Mouse (Mus musculus): ENCODE measurements around the gene Hoxa11. TPM values are rescaled to one million over a fixed set of nuclear protein-coding genes. Genes with fewer than 3 reads are reported as not detected.

The Hoxa11 gene
- polyA plus RNA-seq, 1 experiment from 2014 or later: not detected

- Histone ChIP-seq H3K4me3 (replicated peaks; ENCODE audit: low read length) (no peak overlapping the region), H3K4me1 (replicated peaks; ENCODE audit: control insufficient read depth, insufficient read depth, low read length) (no peaks in the 10 kb centered on the region), H3K27ac (no peak overlapping the region), H3K4me2 (replicated peaks) (no peak overlapping the region), H3K27me3 (ENCODE audit: control insufficient read depth, insufficient read depth, low read length) (peaks cover 100% of the 10 kb centered on the region), H3K9me3 (ENCODE audit: control insufficient read depth, low read length) (no peaks in the 10 kb centered on the region), H3K9ac (no peak overlapping the region), H3K36me3 (replicated peaks; ENCODE audit: control insufficient read depth, insufficient read depth) (no peaks in the 10 kb centered on the region)
- ATAC-seq (ENCODE audit: low FRiP score) (no peak), DNase-seq (ENCODE audit: low spot score) (no peak)
- WGBS: 9% methylated on average over 10 of the region's 10 CpGs
Measured at GRCm38 (mm10) chr6:52237346-52238154, 8.1 kb downstream of the Hoxa11 start.

GRCm38 (mm10) chr6:52236806-52237205 is 8.8 kb downstream of the Hoxa11 start:
- DNase-seq (ENCODE audit: low spot score): no peak
- no peak for ATAC-seq (ENCODE audit: low FRiP score)
- H3K36me3 ChIP-seq (replicated peaks; ENCODE audit: control insufficient read depth, insufficient read depth): no peaks in the 10 kb centered on the region
- WGBS: 8% methylated on average over 3 of the region's 3 CpGs
- no peak overlapping the region for H3K4me2 ChIP-seq (replicated peaks)
- H3K9ac ChIP-seq: no peak overlapping the region
- peaks cover 100% of the 10 kb centered on the region for H3K27me3 ChIP-seq (ENCODE audit: control insufficient read depth, insufficient read depth, low read length)
- H3K4me3 ChIP-seq (replicated peaks; ENCODE audit: low read length): no peak overlapping the region
- H3K9me3 ChIP-seq (ENCODE audit: control insufficient read depth, low read length): no peaks in the 10 kb centered on the region
- no peak overlapping the region for H3K27ac ChIP-seq
- H3K4me1 ChIP-seq (replicated peaks; ENCODE audit: control insufficient read depth, insufficient read depth, low read length): no peaks in the 10 kb centered on the region

- DNase-seq (ENCODE audit: low spot score) (no peak), ATAC-seq (ENCODE audit: low FRiP score) (no peak)
- no peaks in the 10 kb centered on the region for H3K36me3 ChIP-seq (replicated peaks; ENCODE audit: control insufficient read depth, insufficient read depth)
- H3K4me3 ChIP-seq (replicated peaks; ENCODE audit: low read length): no peak overlapping the region
- 20% methylated on average over 6 of the region's 6 CpGs for WGBS
- no peak overlapping the region for H3K27ac ChIP-seq
- no peak overlapping the region for H3K9ac ChIP-seq
- H3K9me3 ChIP-seq (ENCODE audit: control insufficient read depth, low read length): no peaks in the 10 kb centered on the region
- no peak overlapping the region for H3K4me2 ChIP-seq (replicated peaks)
- H3K27me3 ChIP-seq (ENCODE audit: control insufficient read depth, insufficient read depth, low read length): peaks cover 98% of the 10 kb centered on the region
- H3K4me1 ChIP-seq (replicated peaks; ENCODE audit: control insufficient read depth, insufficient read depth, low read length): no peaks in the 10 kb centered on the region
Measured at GRCm38 (mm10) chr6:52235866-52236265, 9.7 kb downstream of the Hoxa11 start.

- Histone ChIP-seq H3K4me3 (replicated peaks; ENCODE audit: low read length) (no peak overlapping the region), H3K27me3 (ENCODE audit: control insufficient read depth, insufficient read depth, low read length) (peaks cover 98% of the 10 kb centered on the region), H3K4me2 (replicated peaks) (no peak overlapping the region), H3K4me1 (replicated peaks; ENCODE audit: control insufficient read depth, insufficient read depth, low read length) (no peaks in the 10 kb centered on the region), H3K36me3 (replicated peaks; ENCODE audit: control insufficient read depth, insufficient read depth) (no peaks in the 10 kb centered on the region), H3K27ac (no peak overlapping the region), H3K9me3 (ENCODE audit: control insufficient read depth, low read length) (no peaks in the 10 kb centered on the region), H3K9ac (no peak overlapping the region)
- 26% methylated on average over 9 of the region's 9 CpGs for WGBS
- no peak for DNase-seq (ENCODE audit: low spot score)
- ATAC-seq (ENCODE audit: low FRiP score): no peak
Measured at GRCm38 (mm10) chr6:52235267-52235666, 10.3 kb downstream of the Hoxa11 start.

DNA sequence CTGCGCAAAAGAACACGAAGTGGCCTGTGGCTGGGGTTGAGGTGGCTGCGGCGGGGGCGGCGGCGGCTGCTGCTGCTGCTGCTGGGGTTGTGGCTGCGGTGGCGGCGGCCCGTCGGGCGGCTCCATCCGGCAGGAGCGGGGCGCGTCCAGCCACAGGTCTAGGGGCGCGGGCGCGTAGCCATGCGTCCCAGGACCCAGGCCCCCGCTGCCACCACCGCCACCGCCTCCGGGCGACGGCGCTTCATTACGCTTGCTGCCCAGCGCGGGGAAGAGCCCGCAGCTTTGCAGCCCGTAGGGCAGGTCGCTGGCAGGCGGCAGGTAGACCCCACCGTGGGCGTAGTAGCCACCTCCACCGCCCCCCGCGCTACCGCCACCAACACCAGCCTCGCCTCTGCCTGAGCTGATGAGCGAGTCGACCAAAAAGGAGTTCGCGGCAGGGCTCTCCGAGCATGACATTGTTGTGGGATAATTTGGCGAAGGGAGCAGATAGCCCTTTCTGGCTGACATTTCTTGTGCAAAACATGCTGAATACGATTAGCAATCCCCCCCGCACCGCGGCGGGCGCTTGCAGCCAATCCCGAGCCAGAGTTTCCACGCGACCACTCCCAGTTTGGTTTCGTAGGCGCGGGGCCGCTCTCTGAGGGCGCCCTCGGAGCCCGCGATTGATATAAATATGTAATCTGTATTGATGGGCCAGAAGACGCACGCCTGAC is 11.0 kb downstream of the Hoxa11 start:
- no peak overlapping the region for H3K4me2 ChIP-seq (replicated peaks)
- no peaks in the 10 kb centered on the region for H3K9me3 ChIP-seq (ENCODE audit: control insufficient read depth, low read length)
- 1% methylated on average over 61 of the region's 68 CpGs for WGBS
- no peaks in the 10 kb centered on the region for H3K4me1 ChIP-seq (replicated peaks; ENCODE audit: control insufficient read depth, insufficient read depth, low read length)
- peaks cover 98% of the 10 kb centered on the region for H3K27me3 ChIP-seq (ENCODE audit: control insufficient read depth, insufficient read depth, low read length)
- H3K9ac ChIP-seq: no peak overlapping the region
- no peak overlapping the region for H3K27ac ChIP-seq
- DNase-seq (ENCODE audit: low spot score) (no peak), ATAC-seq (ENCODE audit: low FRiP score) (no peak)
- H3K36me3 ChIP-seq (replicated peaks; ENCODE audit: control insufficient read depth, insufficient read depth): no peaks in the 10 kb centered on the region
- H3K4me3 ChIP-seq (replicated peaks; ENCODE audit: low read length): no peak overlapping the region

DNA sequence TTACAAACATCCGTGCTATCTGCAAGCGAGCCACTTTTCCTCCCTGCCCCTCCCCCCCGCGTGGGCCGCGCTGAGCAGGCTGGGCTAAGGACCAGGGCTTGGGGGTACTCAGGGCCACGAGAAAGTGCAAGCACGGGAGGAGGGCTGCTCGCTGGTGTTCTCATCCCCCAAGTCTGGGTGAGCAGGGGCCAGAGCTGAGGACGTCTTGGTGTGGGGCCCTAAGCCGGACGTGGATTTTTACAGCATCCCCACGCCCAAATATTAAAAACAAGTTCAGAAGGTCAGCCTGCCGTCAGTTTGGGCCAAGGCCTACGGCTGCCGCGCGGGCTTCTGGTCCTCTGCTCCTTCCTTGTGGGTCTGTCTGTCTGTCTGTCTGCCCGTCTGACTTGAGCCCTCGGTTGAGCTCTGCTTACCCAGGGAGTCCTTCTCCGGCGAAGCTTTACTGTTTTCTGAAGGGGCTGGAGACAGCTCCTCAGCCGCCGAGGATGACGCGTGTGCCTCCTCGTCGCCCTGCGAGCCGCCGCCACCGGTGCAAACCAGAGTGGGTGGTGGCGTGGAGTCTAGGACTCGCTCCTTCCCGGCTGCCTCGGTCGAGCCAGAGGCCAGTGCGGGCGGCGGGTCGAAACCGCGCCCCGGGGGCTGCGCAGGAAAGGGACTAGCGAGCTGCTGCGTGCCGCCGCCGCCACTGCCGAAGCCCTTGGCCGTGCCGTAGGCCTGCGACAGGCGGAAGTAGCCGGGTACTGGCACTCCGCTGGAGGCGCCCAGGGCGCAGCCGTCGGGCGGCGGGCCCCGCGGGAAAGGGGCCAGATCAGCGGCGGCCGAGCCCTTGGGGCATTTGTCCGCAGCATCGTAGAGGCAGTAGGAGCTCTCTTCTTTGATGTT is 11.8 kb downstream of the Hoxa11 start:
- no peak overlapping the region for H3K4me3 ChIP-seq (replicated peaks; ENCODE audit: low read length)
- no peak overlapping the region for H3K9ac ChIP-seq
- peaks cover 98% of the 10 kb centered on the region for H3K27me3 ChIP-seq (ENCODE audit: control insufficient read depth, insufficient read depth, low read length)

DNA sequence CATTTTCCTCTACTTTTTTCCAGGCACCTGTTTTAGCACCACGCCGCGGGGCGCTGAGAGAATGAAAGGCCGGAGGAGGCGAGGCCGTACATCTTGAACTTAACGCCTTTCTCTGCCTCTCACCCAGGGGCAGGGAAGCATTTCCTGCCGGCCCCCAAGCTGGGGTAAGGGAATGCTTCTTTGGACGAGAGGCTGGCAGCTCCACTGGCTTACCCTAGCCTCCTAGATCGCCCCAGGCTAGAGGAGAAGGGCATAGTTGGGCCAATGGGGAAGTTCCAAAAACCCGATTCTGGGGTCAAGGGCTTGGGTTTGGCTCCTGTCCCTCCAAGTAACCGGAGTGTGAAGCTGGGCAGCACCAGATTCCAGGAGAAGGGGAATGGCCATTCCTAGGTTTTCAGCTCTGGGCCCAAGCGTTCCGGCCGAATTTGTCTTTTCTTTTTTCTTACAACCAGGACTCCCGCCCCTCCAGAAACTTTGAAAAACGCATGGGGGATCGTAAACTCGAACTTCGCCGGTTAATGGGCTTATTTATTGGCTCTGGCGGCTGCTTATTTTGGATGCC is 12.5 kb downstream of the Hoxa11 start:
- Histone ChIP-seq H3K4me3 (replicated peaks; ENCODE audit: low read length) (no peak overlapping the region), H3K9ac (no peak overlapping the region), H3K9me3 (ENCODE audit: control insufficient read depth, low read length) (no peaks in the 10 kb centered on the region), H3K4me2 (replicated peaks) (no peak overlapping the region), H3K36me3 (replicated peaks; ENCODE audit: control insufficient read depth, insufficient read depth) (no peaks in the 10 kb centered on the region), H3K4me1 (replicated peaks; ENCODE audit: control insufficient read depth, insufficient read depth, low read length) (no peaks in the 10 kb centered on the region), H3K27ac (no peak overlapping the region), H3K27me3 (ENCODE audit: control insufficient read depth, insufficient read depth, low read length) (peaks cover 97% of the 10 kb centered on the region)
- WGBS: 2% methylated on average over 23 of the region's 23 CpGs
- DNase-seq (ENCODE audit: low spot score): no peak
- ATAC-seq (ENCODE audit: low FRiP score): no peak

More for the DNA sequence above, 11.8 kb downstream of the Hoxa11 start:
- Histone ChIP-seq H3K4me2 (replicated peaks) (no peak overlapping the region), H3K27ac (no peak overlapping the region), H3K36me3 (replicated peaks; ENCODE audit: control insufficient read depth, insufficient read depth) (no peaks in the 10 kb centered on the region), H3K9me3 (ENCODE audit: control insufficient read depth, low read length) (no peaks in the 10 kb centered on the region), H3K4me1 (replicated peaks; ENCODE audit: control insufficient read depth, insufficient read depth, low read length) (no peaks in the 10 kb centered on the region)
- DNase-seq (ENCODE audit: low spot score) (no peak), ATAC-seq (ENCODE audit: low FRiP score) (no peak)
- WGBS: 1% methylated on average over 68 of the region's 70 CpGs

GRCm38 (mm10) chr6:52232568-52232965 is 13.0 kb downstream of the Hoxa11 start:
- H3K9ac ChIP-seq: no peak overlapping the region
- H3K4me1 ChIP-seq (replicated peaks; ENCODE audit: control insufficient read depth, insufficient read depth, low read length): no peaks in the 10 kb centered on the region
- no peaks in the 10 kb centered on the region for H3K9me3 ChIP-seq (ENCODE audit: control insufficient read depth, low read length)
- H3K27me3 ChIP-seq (ENCODE audit: control insufficient read depth, insufficient read depth, low read length): peaks cover 97% of the 10 kb centered on the region
- no peak for ATAC-seq (ENCODE audit: low FRiP score)
- WGBS: 1% methylated on average over 18 of the region's 18 CpGs
- H3K4me2 ChIP-seq (replicated peaks): no peak overlapping the region
- H3K36me3 ChIP-seq (replicated peaks; ENCODE audit: control insufficient read depth, insufficient read depth): no peaks in the 10 kb centered on the region
- no peak for DNase-seq (ENCODE audit: low spot score)
- H3K27ac ChIP-seq: no peak overlapping the region
- no peak overlapping the region for H3K4me3 ChIP-seq (replicated peaks; ENCODE audit: low read length)

All from hindbrain, embryonic 14.5 days (tissue).